Mouse (Mus musculus): ENCODE results near the gene Gm49776. TPM values are rescaled to one million over a fixed set of nuclear protein-coding genes. Genes with fewer than 3 reads are reported as not detected.
A peak's percentile ranks its signal among the peaks of the same experiment; 100 is the strongest.

Gm49776 gene
- polyA plus RNA-seq, 1 experiment from 2014 or later = not detected

- Histone ChIP-seq H3K36me3 (peaks cover 76% of the 10 kb centered on the region), H3K4me1 (peaks cover 43% of the 10 kb centered on the region)
- WGBS = under 1% methylated on average over 102 of the region's 102 CpGs
These were observed 9.4 kb downstream of the Gm49776 start, which contains the start of the genes Trmt2a and Ranbp1 for GRCm38 (mm10) chr16:18248433-18249363. Gene Trmt2a, plus strand, starts transcription at chr16:18248679. Gene Ranbp1, minus strand, starts transcription at chr16:18248732.

GRCm38 (mm10) chr16:18247521-18248399, 10.4 kb downstream of the Gm49776 start:
- peak overlapping the region; percentile 98 for H3K4me3 ChIP-seq
- no peaks in the 10 kb centered on the region for H3K9me3 ChIP-seq (replicated peaks)
- H3K27me3 ChIP-seq (ENCODE audit: low read depth, poor library complexity, severe bottlenecking) = no peaks in the 10 kb centered on the region
- H3K27ac ChIP-seq = peak overlapping the region; percentile 99
- peaks cover 76% of the 10 kb centered on the region for H3K36me3 ChIP-seq
- WGBS = 2% methylated on average over 33 of the region's 33 CpGs
- peaks cover 43% of the 10 kb centered on the region for H3K4me1 ChIP-seq
- no peak for DNase-seq (ENCODE audit: low spot score)

More at GRCm38 (mm10) chr16:18248433-18249363, 9.4 kb downstream of the Gm49776 start, which contains the start of the genes Trmt2a and Ranbp1:
- peak within 1 kb of the TSS; percentile 99 for H3K27ac ChIP-seq
- H3K27me3 ChIP-seq (ENCODE audit: low read depth, poor library complexity, severe bottlenecking) = no peaks in the 10 kb centered on the region
- peak within 1 kb of the TSS; percentile 98 for H3K4me3 ChIP-seq
- peak; percentile 100 for DNase-seq (ENCODE audit: low spot score)
- H3K9me3 ChIP-seq (replicated peaks) = no peaks in the 10 kb centered on the region

GRCm38 (mm10) chr16:18241581-18241980, 16.5 kb downstream of the Gm49776 start:
- Histone ChIP-seq H3K27ac (no peak overlapping the region), H3K4me1 (peaks cover 11% of the 10 kb centered on the region), H3K4me3 (no peak overlapping the region), H3K9me3 (replicated peaks) (no peaks in the 10 kb centered on the region), H3K27me3 (ENCODE audit: low read depth, poor library complexity, severe bottlenecking) (no peaks in the 10 kb centered on the region), H3K36me3 (peaks cover 96% of the 10 kb centered on the region)
- DNase-seq (ENCODE audit: low spot score) = no peak
- WGBS = 95% methylated on average over 10 of the region's 10 CpGs

- Histone ChIP-seq H3K36me3 (peaks cover 53% of the 10 kb centered on the region), H3K4me3 (no peak overlapping the region), H3K27ac (no peak overlapping the region), H3K9me3 (replicated peaks) (no peaks in the 10 kb centered on the region), H3K27me3 (ENCODE audit: low read depth, poor library complexity, severe bottlenecking) (no peaks in the 10 kb centered on the region), H3K4me1 (peaks cover 33% of the 10 kb centered on the region)
- DNase-seq (ENCODE audit: low spot score) = no peak
- WGBS = 79% methylated on average over 7 of the region's 7 CpGs
These were observed 21.2 kb downstream of the Gm49776 start for GRCm38 (mm10) chr16:18236676-18237501.

GRCm38 (mm10) chr16:18235389-18236065, 22.6 kb downstream of the Gm49776 start:
- peaks cover 35% of the 10 kb centered on the region for H3K4me1 ChIP-seq
- H3K9me3 ChIP-seq (replicated peaks) = no peaks in the 10 kb centered on the region
- peak overlapping the region; percentile 81 for H3K4me3 ChIP-seq
- peak overlapping the region; percentile 88 for H3K27ac ChIP-seq
- peaks cover 43% of the 10 kb centered on the region for H3K36me3 ChIP-seq
- WGBS = 7% methylated on average over 19 of the region's 19 CpGs
- H3K27me3 ChIP-seq (ENCODE audit: low read depth, poor library complexity, severe bottlenecking) = no peaks in the 10 kb centered on the region
- DNase-seq (ENCODE audit: low spot score) = peak; percentile 83

- Histone ChIP-seq H3K9me3 (replicated peaks) (no peaks in the 10 kb centered on the region), H3K4me3 (peak within 1 kb of the TSS; percentile 81), H3K27ac (peak within 1 kb of the TSS; percentile 88), H3K27me3 (ENCODE audit: low read depth, poor library complexity, severe bottlenecking) (no peaks in the 10 kb centered on the region), H3K36me3 (peaks cover 42% of the 10 kb centered on the region), H3K4me1 (peaks cover 38% of the 10 kb centered on the region)
- DNase-seq (ENCODE audit: low spot score) = peak; percentile 79
- WGBS = under 1% methylated on average over 79 of the region's 79 CpGs
These were observed 23.3 kb downstream of the Gm49776 start, which contains the start of gene Zdhhc8 for GRCm38 (mm10) chr16:18234671-18235388. Gene Zdhhc8, minus strand, starts transcription at chr16:18235136.

- Histone ChIP-seq H3K36me3 (peaks cover 35% of the 10 kb centered on the region), H3K27ac (peak overlapping the region; percentile 88), H3K4me3 (peak overlapping the region; percentile 81), H3K4me1 (peaks cover 46% of the 10 kb centered on the region), H3K9me3 (replicated peaks) (no peaks in the 10 kb centered on the region), H3K27me3 (ENCODE audit: low read depth, poor library complexity, severe bottlenecking) (no peaks in the 10 kb centered on the region)
- WGBS = 22% methylated on average over 13 of the region's 13 CpGs
- peak; percentile 48 for DNase-seq (ENCODE audit: low spot score)
These were observed 24.0 kb downstream of the Gm49776 start for GRCm38 (mm10) chr16:18233919-18234670.

GRCm38 (mm10) chr16:18233451-18233850, 24.7 kb downstream of the Gm49776 start:
- no peak overlapping the region for H3K27ac ChIP-seq
- no peak overlapping the region; the same call in 1 of the 2 replicates for H3K4me3 ChIP-seq
- peaks cover 35% of the 10 kb centered on the region for H3K36me3 ChIP-seq
- H3K27me3 ChIP-seq (ENCODE audit: low read depth, poor library complexity, severe bottlenecking) = no peaks in the 10 kb centered on the region
- WGBS = 55% methylated on average over 1 of the region's 1 CpGs
- H3K9me3 ChIP-seq (replicated peaks) = no peaks in the 10 kb centered on the region
- peaks cover 48% of the 10 kb centered on the region for H3K4me1 ChIP-seq
- DNase-seq (ENCODE audit: low spot score) = no peak

GRCm38 (mm10) chr16:18231451-18231850, 26.7 kb downstream of the Gm49776 start:
- H3K4me3 ChIP-seq = no peak overlapping the region
- no peaks in the 10 kb centered on the region for H3K27me3 ChIP-seq (ENCODE audit: low read depth, poor library complexity, severe bottlenecking)
- peaks cover 41% of the 10 kb centered on the region for H3K36me3 ChIP-seq
- WGBS = 87% methylated on average over 4 of the region's 4 CpGs
- peaks cover 46% of the 10 kb centered on the region for H3K4me1 ChIP-seq
- DNase-seq (ENCODE audit: low spot score) = no peak
- H3K9me3 ChIP-seq (replicated peaks) = no peaks in the 10 kb centered on the region
- no peak overlapping the region for H3K27ac ChIP-seq

- Histone ChIP-seq H3K27ac (no peak overlapping the region), H3K27me3 (ENCODE audit: low read depth, poor library complexity, severe bottlenecking) (no peaks in the 10 kb centered on the region), H3K36me3 (peaks cover 45% of the 10 kb centered on the region), H3K9me3 (replicated peaks) (no peaks in the 10 kb centered on the region), H3K4me3 (no peak overlapping the region), H3K4me1 (peaks cover 42% of the 10 kb centered on the region)
- no peak for DNase-seq (ENCODE audit: low spot score)
- WGBS = 89% methylated on average over 3 of the region's 3 CpGs
These were observed 27.1 kb downstream of the Gm49776 start for GRCm38 (mm10) chr16:18231047-18231446.

All from limb, embryonic 10.5 days (tissue).